Mouse (Mus musculus) layer of hippocampus, adult 8-10 months (tissue): ENCODE measurements at regions not wholly inside any gene's neighbourhood (a gene's known extent, or its start where the extent isn't known, plus 50 kb on each side); places are given as distances from the start of the nearest gene placed in this dataset.

ENCODE experiments used
- DNase-seq, 2 experiments: peaks; one replicate each; pipeline ENCODE4 v3.0.0; 2022; ENCODE audit warnings: low spot score in 2 of 2

DNA sequence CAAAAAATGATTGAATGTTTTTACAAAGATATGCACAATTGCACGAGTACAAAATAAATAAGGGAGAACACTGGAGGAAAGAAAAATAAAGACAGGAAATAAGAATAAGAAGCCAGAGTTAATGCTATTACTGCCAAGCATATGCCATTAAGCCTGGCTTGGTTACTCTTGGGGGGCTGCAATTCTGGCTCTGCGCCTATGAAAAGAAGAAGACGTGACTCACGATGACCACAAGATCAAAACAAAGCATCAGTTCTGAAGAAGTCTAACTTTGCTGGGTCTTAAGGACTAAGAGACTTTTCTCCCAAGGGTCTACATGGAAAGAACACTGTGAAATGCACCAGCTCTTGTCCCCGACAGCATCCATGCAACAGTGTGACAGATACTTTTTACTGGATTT is 454.8 kb upstream of the Mpdz start:
- DNase-seq, result no peak

GRCm38 (mm10) chr4:81868941-81869340 is 426.3 kb upstream of the Mpdz start:
- DNase-seq, result peak; percentile 12 to 15

DNA sequence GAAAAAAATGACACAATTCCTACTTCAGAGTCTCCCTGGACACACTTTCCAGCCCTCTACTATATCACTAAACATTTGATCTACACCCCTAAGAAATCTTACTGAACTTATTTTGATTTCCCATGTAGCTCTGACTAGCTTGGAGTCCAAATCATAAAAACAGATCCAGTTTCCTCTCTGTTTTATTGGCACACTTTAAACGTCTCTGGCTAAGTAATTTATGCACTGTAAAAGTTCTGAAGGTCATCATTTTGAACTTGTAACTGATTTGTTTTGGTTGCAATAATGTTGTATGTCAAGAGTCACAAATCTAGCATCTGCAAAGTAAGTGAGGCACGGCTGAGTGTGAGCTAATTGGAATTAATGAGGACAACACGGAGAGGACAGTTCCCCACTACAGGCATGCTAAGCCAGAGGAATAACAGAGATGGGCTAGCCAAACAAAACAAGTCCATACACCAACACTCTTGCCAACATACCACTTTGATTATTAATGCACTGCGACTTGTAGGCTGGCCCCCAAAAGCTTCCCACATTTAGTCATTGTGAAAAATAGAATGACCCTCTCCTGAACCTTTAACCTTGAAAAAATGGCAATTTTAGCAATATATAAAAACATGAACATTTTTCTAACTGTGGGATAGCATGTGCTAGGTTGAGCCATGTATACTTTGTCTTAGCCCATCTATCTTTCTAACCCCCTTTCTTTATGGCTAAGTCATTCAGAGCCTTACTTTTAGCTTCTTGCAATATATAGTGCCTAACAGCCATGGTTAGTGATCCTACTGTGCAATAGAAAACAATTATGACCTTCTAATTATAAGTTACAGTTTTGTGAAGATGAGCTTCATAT is 399.3 kb upstream of the Mpdz start:
- no peak for DNase-seq

GRCm38 (mm10) chr4:81829972-81830371 is 387.4 kb upstream of the Mpdz start:
- DNase-seq, result no peak

DNA sequence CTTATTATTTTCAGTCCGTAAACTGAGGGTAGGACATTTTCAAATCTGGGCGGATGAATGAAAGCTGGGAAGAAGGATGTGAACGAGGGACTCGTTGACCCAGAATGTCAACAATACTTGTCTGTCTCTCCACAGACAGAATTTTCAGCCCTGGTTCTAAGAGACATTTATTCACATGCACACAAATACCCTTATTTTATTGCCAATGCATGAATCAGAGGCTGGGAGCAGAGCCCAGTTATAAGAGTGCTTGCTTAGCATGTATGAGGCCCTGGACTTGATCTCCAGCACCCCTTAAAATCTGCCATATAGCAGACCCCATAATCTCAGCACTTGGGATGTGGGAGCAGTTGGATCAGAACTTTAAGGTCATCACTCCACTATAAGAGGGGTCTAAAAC is 384.8 kb upstream of the Mpdz start:
- DNase-seq, result peak in 1 of 2 experiments; percentile 8

DNA sequence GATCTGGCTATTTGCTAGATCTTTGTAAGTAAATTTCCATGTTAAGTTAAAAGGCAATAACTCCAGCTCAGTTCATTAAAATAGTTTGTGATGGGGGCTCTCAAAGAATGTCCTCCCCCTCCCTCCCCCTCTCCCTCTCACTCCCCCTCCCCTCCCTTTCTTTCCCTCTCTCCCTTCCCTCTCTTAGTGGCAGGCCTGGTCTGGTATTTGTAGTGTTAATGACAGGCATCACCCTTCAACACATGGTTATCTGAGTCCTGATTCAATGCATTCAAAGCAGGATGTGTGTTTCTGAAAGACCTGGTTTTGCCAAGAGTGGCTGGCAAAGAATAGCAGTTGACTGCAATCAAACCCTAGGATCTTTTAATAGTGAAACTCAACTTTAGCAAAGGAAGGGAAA is 383.4 kb upstream of the Mpdz start:
- no peak for DNase-seq

DNA sequence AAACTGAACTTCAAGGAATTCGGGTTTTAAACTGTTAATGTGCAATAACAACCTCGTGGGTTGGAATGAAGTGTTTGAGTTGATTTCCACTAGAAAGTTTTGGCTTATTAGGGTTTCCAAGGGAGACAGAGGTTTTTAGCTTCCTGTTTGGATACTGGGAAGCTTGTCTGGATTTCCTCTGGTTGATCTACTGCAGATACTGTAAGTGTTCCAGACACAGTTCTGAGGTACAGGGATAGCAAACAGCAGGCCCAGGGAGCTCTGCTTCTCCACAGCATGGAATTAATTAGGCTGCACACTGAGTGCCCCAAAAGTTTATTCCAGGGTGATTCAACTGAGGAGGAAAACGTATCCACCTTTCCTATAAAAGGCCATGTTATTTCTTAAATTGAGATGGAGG is 381.0 kb upstream of the Mpdz start:
- no peak for DNase-seq

GRCm38 (mm10) chr4:81789274-81789673 is 346.7 kb upstream of the Mpdz start:
- DNase-seq, result no peak

DNA sequence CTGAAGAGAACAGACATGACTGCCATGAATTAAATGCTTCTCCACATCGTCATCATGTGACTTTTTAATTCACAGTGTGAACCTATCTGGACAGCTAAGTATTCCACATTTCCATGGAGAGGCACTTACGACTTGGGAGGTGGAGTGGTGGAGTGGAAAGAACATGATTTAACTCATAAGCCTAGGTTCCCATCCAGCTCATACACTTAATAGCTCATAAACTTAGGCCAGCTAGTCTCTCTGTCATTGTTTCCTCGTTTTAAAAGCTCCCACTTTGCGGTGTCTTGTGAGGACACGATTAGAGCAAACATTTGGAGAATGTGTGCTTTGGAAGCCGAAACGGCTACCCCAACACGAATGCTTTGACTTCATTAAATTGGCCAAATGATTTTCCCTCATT is 346.0 kb upstream of the Mpdz start:
- no peak for DNase-seq

DNA sequence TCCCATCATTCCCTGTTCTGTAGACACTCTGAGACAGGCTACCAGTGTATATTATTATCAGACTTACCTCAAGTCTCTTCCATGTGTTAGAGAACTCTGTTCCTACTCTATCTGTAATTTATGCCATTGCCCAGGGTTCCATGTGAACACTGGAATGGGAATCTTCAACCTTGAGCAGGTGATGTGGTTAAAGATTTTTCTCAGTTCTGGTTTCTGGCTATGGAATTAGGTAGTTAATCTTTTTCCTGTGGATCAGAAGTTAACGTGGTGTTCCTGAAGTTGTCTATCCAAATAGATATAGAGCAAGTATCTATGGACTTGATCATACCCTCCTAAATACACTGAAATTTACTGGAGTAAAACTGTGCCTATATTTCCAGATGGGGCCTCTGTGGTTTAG is 339.4 kb upstream of the Mpdz start:
- no peak for DNase-seq

DNA sequence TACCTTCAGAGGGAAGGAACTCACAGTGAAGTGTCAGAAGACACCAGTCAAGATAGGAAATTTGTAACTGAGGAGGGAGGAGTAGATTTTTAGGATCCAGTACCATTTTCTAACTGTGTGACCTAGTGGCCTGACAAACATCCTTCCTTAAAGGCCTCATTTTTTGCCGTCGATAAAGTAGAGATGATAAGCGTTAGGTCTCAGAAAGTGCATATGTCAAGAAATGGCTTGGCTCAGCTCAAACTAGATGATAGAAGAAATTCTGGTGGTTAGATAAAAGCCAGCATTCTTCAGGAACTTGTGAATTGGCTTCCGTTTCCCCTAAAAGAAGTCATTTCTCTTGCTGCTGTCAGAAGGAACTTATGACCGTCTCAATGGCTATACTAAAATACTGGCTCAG is 324.1 kb upstream of the Mpdz start:
- no peak for DNase-seq

GRCm38 (mm10) chr4:81764026-81764867 is 321.6 kb upstream of the Mpdz start:
- peak; percentile 59 to 71 for DNase-seq

DNA sequence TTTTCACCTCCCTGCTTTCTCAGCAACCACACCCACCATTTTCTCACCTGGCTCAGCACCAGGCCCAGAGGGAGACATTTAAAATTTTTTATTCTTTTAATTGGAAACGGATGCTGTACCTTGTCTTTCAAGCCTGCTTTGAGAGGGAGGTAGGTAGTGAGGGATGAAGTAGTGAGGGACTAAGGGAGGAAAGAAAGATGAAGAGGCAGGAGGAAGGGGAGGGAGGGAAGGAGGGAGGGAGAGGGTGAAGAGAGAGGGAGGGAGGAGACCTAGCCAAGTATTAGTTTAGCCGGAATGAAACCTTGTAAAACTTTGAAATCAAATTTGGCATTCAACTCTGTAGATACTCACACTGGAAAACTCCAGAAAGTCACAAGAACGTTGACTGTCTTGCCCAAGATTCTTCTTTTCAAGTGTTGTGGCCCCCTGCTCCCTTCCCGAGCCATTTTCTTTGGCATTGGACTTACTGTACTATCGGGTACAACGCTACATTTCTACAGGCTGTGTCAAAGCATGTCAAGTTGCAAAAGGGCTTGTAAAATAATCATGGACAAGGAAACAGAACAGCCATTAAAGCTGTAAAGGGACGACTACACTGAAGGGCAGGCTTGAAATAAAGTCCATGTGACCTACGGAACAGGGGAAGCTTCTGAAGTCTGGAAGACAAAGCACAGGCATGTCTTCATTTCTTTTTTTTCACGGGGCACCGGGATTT is 320.9 kb upstream of the Mpdz start:
- DNase-seq, result no peak

- DNase-seq, result no peak
These were observed 320.1 kb upstream of the Mpdz start for GRCm38 (mm10) chr4:81762592-81763229.

- no peak for DNase-seq
These were observed 315.3 kb upstream of the Mpdz start for GRCm38 (mm10) chr4:81757905-81758304.

DNA sequence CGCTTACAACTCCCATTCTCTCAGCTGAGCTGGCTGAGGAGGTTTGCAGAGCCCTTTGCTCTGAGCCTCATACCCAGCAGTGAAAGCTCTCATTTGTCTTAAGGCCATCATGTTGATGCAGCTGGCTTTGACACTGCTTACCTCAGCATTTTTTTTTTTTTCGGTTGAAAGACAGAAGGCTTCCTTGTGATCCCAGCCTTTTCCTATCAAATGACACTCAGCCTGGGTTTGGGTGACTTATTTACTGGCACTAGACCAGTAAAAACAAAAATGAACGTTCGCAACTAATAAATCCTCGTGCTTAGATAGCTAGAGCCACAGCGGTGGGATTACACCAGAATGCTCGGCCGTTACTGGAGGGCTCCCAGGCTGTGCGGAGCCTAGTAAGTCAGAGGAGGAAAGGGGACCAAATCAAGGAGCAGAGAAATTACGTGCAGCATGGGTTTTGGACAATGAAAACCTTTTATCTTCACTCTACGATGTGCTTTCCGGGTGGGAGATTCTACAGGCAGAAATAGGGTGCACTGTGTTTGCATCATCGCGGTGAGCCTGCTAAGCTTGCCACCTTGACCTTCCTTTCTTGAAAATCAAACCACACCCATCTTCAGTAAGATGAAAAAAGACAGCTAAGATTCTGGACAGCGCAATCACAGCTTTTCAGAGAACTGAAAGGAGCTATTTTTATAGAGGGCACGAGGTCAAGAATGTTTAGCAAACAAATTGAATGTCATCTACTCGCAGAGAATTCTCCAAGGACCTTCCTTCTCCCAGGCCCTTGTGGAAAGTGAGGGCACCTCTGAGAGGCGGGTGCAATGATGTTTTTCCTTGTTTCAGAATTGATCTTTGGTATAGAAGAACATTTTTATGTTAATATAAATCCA is 302.3 kb upstream of the Mpdz start:
- peak in 1 of 2 experiments; percentile 21 for DNase-seq

- peak; percentile 49 to 53 for DNase-seq
These were observed 301.5 kb upstream of the Mpdz start for GRCm38 (mm10) chr4:81743978-81744628.

DNA sequence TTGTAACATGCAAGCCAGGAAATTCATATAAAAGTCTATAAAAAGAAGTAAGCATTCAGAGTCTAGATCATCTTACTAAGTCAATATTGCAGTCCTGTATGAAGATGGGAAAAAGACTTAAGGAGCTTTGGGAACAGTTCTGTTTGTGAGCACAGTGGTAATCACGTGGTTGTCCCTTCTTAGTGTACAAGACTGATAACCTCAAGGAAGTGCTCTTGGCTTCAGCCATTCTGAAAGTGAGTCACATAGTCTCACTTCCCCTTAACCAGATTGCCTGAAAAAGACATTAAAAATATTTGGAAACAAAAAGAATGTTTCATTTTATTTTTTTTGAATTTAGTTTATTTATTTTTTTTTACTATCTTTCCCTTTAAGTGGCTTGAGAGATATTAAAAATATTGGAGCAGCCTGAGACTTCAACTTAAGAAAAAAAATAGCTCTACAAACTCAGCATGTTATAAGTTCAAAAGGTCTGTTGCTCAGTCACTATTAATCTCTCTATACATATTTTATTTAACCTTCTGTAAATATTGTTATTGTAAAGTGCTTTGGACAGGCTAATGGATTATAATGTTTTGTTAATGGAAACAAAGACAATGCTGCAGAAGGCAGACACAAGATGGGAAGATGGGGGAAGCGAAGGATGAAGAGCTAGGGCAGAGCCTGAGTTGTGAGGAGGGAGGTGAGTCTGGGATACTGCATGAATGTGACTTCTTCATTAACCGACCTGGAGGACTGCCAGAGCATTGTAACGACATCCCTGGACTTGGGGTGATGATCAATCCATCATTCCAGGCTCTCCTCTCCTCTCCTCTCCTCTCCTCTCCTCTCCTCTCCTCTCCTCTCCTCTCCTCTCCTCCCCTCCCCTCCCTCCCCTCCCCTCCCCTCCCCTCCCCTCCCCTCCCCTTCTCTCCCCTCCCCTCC is 300.2 kb upstream of the Mpdz start:
- DNase-seq, result no peak

GRCm38 (mm10) chr4:81734391-81734790 is 291.8 kb upstream of the Mpdz start:
- DNase-seq, result no peak
